Mouse (Mus musculus) lung, postnatal 14 days (tissue): Measurements from ENCODE around the gene Pcx.
"Not testable (repeated sequence)": the region's sequence is repeated elsewhere in the genome, so short reads cannot be mapped to it uniquely, and the experiment has no call there.

Experiments
- DNase-seq: peaks from one replicate; pipeline ENCODE4 v3.0.0; 2021

Gene Pcx

DNA sequence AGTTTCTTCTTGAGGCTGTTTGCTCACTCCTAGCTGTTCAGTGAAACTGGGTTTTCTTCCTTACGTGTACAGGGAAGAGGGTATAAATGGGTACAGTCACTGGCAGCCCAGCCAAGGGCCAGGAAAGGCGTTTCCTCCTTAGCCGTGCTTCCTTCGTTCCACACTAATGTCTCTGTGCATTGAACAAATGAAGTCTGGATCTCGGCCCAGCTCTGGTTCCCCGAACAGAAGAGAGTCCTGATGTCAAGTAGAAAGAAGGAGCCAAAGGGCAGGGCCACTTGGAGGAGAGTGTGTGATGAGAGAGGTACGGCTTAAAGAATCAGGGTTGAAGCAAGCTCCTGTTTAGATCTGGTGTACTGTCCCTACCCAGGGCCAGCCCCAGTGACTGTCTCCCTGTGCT lies 44.8 kb downstream of the Pcx start:
- no peak for DNase-seq

- no peak for DNase-seq
Measured at GRCm38 (mm10) chr19:4556787-4557186, 46.5 kb downstream of the Pcx start.

DNA sequence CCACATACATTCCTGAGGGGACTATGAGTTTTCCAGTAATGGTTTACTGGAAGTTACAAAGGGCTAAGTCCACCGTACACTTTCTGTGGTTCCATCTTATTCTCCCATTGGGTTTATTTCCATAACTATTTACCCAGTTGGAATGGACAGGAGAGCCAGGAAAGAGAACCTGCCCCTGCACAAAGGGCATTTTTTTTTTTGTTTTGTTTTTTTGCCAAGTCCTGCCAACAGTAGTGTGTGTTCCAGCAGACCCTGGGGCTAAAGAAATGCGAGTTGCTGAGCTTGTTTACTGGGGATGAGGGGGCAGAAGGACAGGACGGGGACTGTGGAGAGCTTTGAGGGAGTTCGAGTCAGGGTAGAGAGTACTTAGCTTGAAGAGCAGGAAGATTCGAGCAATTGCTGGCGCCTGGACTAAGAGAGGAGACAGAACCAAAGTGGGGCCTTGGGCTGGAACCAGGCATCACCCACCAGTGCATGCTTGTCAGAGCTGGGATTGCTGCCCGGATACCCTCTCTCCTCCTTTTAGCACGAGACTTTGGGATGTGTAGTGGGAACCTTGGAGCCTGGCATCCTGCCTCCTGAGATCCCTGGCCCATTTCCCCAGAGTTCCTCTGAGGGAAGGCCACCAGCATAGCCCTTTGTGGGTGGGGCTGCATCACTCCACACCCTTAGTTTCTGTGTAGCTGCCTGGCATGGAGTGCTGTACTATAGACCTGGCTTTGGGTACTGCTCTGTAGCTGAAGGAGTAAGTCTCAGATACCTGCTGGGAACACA lies 47.7 kb downstream of the Pcx start:
- DNase-seq, result no peak

GRCm38 (mm10) chr19:4558570-4558955 lies 48.3 kb downstream of the Pcx start:
- DNase-seq, result no peak

GRCm38 (mm10) chr19:4559011-4559410 lies 48.7 kb downstream of the Pcx start:
- no peak for DNase-seq

DNA sequence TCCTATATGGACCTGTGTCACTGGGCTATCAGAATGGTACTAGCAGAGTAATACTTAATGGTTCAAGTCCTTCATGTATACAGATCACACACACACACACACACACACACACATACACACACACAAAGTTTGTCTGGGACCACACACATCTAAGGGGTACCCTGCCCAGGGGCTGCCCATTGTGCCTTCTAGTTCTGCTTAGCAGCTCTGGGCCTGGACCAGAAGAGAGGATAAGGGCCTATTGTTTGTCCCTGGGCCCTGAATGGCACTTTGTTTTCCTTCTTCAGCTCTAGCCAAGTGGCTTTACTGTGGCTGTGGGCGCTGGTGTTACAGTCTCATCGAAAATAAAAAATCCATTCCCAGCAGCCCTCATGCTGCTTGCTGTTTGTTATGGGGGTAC lies 49.3 kb downstream of the Pcx start:
- no peak for DNase-seq

DNA sequence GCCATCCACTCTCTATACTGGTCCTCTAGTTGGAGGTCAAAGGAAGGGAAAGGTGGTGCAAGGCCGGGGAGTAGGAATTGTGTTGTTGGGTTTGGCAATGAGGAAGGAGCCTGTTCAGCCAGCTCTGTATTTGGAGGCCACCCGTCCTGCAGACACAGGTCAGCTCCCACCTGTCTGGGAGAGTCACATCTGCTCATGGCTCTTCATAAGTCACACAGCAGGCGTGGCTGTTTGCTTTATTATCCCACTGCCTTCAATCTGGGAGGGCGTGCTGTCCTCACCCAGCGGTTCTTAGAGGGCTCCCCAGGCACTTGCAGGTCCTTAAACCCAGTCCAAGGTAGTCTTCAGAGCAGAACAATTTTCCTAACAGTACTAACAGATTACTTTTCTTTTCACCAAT lies 49.9 kb downstream of the Pcx start:
- no peak for DNase-seq

DNA sequence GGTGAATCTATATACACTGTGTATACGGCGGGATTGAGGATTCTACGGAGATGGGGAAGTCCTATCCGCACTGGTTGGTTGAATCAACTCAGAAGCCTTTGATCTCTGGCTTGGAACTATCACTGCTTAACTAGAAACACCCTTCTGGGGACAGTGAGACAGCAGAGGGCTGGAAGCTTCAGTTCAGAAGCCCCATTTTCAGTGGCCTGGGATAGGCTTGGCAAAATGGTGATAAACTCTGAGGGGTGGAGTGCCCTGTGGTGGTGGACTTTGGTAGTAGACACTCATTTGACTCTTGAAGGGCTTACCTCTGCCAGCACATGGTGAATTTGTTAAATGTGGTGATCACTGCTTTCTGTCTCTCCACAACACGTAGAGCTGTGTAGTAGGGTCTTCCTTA lies 55.4 kb downstream of the Pcx start:
- DNase-seq, result no peak

GRCm38 (mm10) chr19:4566880-4567279 lies 56.6 kb downstream of the Pcx start:
- DNase-seq, result no peak

- no peak for DNase-seq
Measured at GRCm38 (mm10) chr19:4567665-4568064, 57.4 kb downstream of the Pcx start.

GRCm38 (mm10) chr19:4568832-4569231 lies 58.6 kb downstream of the Pcx start:
- DNase-seq, result no peak

GRCm38 (mm10) chr19:4569356-4570236 lies 59.3 kb downstream of the Pcx start:
- peak; percentile 19 for DNase-seq

DNA sequence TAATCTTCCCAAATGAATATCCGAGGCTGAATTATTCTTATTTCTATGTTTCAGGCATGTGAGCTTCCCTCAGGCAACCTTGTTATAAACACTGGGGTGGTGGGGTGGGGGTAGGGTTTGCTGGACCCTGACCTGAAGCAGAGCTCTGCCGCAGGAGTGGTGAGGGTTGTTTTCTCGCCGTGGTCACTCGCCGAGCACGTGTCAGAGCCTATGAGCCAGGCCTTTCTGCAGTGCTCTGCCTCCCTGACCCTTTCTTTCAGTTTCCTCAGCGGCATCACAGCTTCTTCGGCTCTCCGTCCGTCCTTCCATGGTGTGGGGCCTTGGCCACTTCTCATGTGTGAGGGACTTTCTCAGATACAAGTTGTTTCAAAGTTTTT lies 60.0 kb downstream of the Pcx start:
- no peak for DNase-seq

GRCm38 (mm10) chr19:4570815-4571214 lies 60.5 kb downstream of the Pcx start:
- no peak for DNase-seq

DNA sequence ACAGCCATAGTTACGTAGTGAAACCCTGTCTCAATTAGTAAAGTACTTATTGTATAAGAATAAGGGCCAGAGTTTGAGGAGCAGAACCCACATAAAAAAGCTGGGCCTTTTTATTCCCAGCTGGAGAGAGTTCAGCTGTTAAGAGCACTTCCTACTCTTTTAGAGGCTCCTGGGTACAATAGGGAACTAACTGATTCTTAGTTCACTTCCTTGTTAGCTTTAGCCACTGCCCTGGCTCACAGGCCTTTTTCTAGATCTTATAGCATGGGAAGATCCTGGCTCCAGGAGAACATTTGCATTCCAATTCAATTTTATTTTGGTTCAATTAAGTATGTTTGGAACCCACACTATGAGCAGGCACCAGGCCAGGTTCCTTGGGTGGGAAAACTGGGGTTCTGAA lies 61.4 kb downstream of the Pcx start:
- DNase-seq, result no peak

DNA sequence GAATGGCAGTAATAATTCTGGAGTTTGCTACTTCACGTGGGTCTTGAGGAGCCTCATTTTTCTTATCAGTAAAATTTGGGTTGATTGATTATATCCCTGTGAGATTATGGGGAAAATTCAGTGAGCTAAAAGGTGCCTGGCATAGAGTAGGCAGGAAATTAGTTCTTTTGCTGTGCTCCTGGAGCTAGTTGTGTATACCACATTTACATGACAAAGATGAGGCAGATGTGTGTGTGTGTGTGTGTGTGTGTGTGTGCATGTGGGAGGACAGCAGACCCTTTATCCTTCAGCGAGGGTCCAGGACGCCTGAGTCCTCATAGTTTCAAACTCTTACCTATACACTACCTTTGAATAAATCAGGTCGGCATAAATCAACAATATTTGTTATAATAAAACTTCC lies 61.8 kb downstream of the Pcx start:
- no peak for DNase-seq

- DNase-seq, result no peak
Measured at GRCm38 (mm10) chr19:4572467-4572866, 62.2 kb downstream of the Pcx start.

DNA sequence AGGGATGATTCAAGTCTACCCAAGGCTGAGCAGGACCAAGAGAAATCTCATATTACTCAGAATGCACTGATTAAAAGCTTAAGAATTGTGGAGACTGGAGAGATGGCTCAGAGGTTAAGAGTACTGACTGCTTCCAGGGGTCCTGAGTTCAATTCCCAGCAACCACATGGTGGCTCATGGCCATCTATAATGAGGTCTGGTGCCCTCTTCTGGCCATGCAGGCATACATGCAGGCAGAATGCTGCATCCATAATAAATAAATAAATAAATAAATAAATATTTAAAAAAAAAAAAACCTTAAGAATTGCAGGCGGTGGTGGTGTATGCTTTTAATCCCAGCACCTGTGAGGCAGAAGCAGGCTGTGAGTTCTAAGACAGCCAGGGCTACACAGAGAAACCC lies 63.0 kb downstream of the Pcx start:
- DNase-seq, result no peak

GRCm38 (mm10) chr19:4578799-4579198 lies 68.5 kb downstream of the Pcx start:
- DNase-seq, result peak; percentile 44

- no peak for DNase-seq
Measured at GRCm38 (mm10) chr19:4579296-4579695, 69.0 kb downstream of the Pcx start.

GRCm38 (mm10) chr19:4583856-4584255 lies 73.6 kb downstream of the Pcx start:
- no peak for DNase-seq

GRCm38 (mm10) chr19:4586783-4587182 lies 76.5 kb downstream of the Pcx start:
- not testable (repeated sequence) for DNase-seq

DNA sequence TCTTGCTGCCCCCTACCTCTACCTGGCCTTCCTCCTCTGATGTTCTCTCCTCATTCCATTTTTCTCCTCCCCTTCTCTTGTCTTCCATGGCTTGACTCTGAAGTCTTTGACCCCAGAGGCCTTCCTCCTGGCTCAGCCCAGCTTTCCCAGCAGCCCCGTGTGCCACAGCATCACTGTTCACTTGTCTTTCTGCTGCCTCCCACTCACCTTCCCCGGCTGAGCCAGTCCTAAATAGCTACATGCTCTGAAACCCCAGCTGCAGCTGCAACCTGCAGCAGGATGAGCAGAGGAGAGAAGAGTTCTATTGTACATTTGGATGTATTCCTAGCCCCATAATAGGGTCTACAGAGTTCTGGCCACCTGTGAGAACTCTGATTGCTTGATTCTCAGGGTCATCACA lies 77.2 kb downstream of the Pcx start:
- DNase-seq, result no peak

DNA sequence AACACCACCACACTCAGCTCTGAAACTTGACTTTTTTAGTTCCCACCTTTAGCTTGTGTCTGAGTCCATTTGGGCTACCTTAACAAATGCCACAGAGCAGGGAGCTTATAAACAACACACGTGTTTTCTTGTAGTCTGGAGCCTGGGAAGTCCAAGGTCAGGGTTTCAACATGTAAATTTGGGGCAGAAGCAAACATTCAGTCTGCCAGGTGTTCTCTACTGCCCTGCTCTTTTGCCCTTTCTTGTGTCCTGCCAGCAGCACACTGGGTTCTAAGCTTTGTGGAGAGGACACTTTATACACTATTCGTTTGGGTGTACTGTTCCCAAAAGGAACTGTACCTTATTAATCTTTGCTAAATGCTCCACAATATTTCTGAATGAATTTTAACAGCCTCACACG lies 78.2 kb downstream of the Pcx start:
- DNase-seq, result no peak
